Mouse (Mus musculus) kidney, embryonic 16.5 days (tissue): ENCODE data around the gene Gng8. TPM values are rescaled to one million over a fixed set of nuclear protein-coding genes. Genes with fewer than 3 reads are reported as not detected.

Source experiments
- ATAC-seq: fragments of 200-750 bp; cut with Nextera tagmentation; 2 replicates; pipeline ENCODE4 v1.8.0; 2017; ENCODE audit warnings: moderate TSS enrichment; ENCODE audit not compliant: low FRiP score, low TSS enrichment
- H3K27ac ChIP-seq: fragments of 300-500 bp; sonication (generic); 2 replicates; pipeline ENCODE4 v1.5.1; 2014; ENCODE audit warnings: low read length
- H3K27me3 ChIP-seq: fragments of 300-500 bp; sonication (generic); 2 replicates; pipeline ENCODE4 v1.6.1; 2014; ENCODE audit warnings: low read length, control low read depth, mixed read lengths; ENCODE audit not compliant: insufficient read depth
- H3K36me3 ChIP-seq: fragments of 300-500 bp; sonication (generic); 2 replicates; pipeline ENCODE4 v1.6.1; 2014; ENCODE audit warnings: low read length, control low read depth, mixed read lengths; ENCODE audit not compliant: insufficient read depth
- H3K4me1 ChIP-seq: fragments of 300-500 bp; sonication (generic); 2 replicates; pipeline ENCODE4 v1.6.1; 2014; ENCODE audit warnings: low read length, control low read depth, mixed read lengths; ENCODE audit not compliant: insufficient read depth
- H3K4me2 ChIP-seq: fragments of 300-500 bp; sonication (generic); replicated peaks from 2 replicates; pipeline ENCODE4 v1.6.1; 2014; ENCODE audit warnings: low read depth, low read length
- H3K4me3 ChIP-seq: fragments of 300-500 bp; sonication (generic); 2 replicates; pipeline ENCODE4 v1.5.1; 2014; ENCODE audit warnings: mild to moderate bottlenecking, low read length
- H3K9ac ChIP-seq: fragments of 300-500 bp; sonication (generic); replicated peaks from 2 replicates; pipeline ENCODE4 v1.6.1; 2014; ENCODE audit warnings: low read length
- H3K9me3 ChIP-seq: fragments of 300-500 bp; sonication (generic); 2 replicates; pipeline ENCODE4 v1.6.1; 2016; ENCODE audit warnings: low read length, control low read depth
- WGBS: fragments of 180-500 bp; shearing (Covaris S2); extraction: QIAGEN DNeasy Blood & Tissue Kit; methylation state at CpG from one replicate; pipeline ENCODE4 v1.1.7; 2014; 5-methylcytosine and 5-hydroxymethylcytosine counted together
- polyA plus RNA-seq: library from polyadenylated mRNA; unstranded; fragments of >200 nt; fragmentation: Nextera tagmentation; extraction: Ambion mirVana; gene quantifications from 2 replicates; pipeline ENCODE4 v1.2.1, GENCODE M21; 2015

The Gng8 gene
- polyA plus RNA-seq, 1 experiment from 2014 or later: 7.7 TPM

GRCm38 (mm10) chr7:16903439-16903955 is 11.9 kb downstream of the Gng8 start:
- Histone ChIP-seq H3K4me1 (peaks cover 45% of the 10 kb centered on the region), H3K36me3 (no peaks in the 10 kb centered on the region), H3K4me2 (no peak overlapping the region), H3K4me3 (no peak overlapping the region), H3K9ac (no peak overlapping the region), H3K27me3 (no peaks in the 10 kb centered on the region), H3K27ac (no peak overlapping the region), H3K9me3 (no peaks in the 10 kb centered on the region)
- no peak for ATAC-seq
- 83% methylated on average over 2 of the region's 2 CpGs for WGBS

- Histone ChIP-seq H3K4me2 (no peak overlapping the region), H3K9me3 (no peaks in the 10 kb centered on the region), H3K4me3 (no peak overlapping the region), H3K36me3 (no peaks in the 10 kb centered on the region), H3K9ac (no peak overlapping the region), H3K27me3 (no peaks in the 10 kb centered on the region), H3K27ac (no peak overlapping the region), H3K4me1 (peaks cover 49% of the 10 kb centered on the region)
- 26% methylated on average over 8 of the region's 10 CpGs for WGBS
- no peak for ATAC-seq
These were observed 12.6 kb downstream of the Gng8 start for GRCm38 (mm10) chr7:16904120-16904675.

GRCm38 (mm10) chr7:16905491-16906021 is 14.0 kb downstream of the Gng8 start:
- 20% methylated on average over 9 of the region's 9 CpGs for WGBS
- Histone ChIP-seq H3K9me3 (no peaks in the 10 kb centered on the region), H3K4me2 (no peak overlapping the region), H3K4me1 (peaks cover 59% of the 10 kb centered on the region), H3K36me3 (no peaks in the 10 kb centered on the region), H3K27ac (peak overlapping the region; percentile 71), H3K4me3 (no peak overlapping the region), H3K9ac (no peak overlapping the region), H3K27me3 (no peaks in the 10 kb centered on the region)
- ATAC-seq: peak; percentile 74

- Histone ChIP-seq H3K27me3 (no peaks in the 10 kb centered on the region), H3K4me2 (no peak within 1 kb of the TSS; the same call in 1 of the 2 replicates), H3K27ac (peak within 1 kb of the TSS; percentile 71), H3K9ac (0 out of 2 replicates have a peak within 1 kb of the TSS, but pooled peaks have one; percentile 13), H3K36me3 (no peaks in the 10 kb centered on the region), H3K4me3 (no peak within 1 kb of the TSS), H3K4me1 (peaks cover 58% of the 10 kb centered on the region), H3K9me3 (no peaks in the 10 kb centered on the region)
- 0 out of 2 replicates have a peak, but pooled peaks have one; percentile 28 for ATAC-seq
- 9% methylated on average over 5 of the region's 6 CpGs for WGBS
These were observed 14.7 kb downstream of the Gng8 start, which contains the start of gene Ptgir for GRCm38 (mm10) chr7:16906281-16906680. Gene Ptgir (plus strand): TSS chr7:16906490.

- 0 out of 2 replicates have a peak overlapping the region, but pooled peaks have one; percentile 13 for H3K9ac ChIP-seq
- H3K4me1 ChIP-seq: peaks cover 51% of the 10 kb centered on the region
- H3K36me3 ChIP-seq: no peaks in the 10 kb centered on the region
- no peak overlapping the region; the same call in 1 of the 2 replicates for H3K4me2 ChIP-seq
- H3K27me3 ChIP-seq: no peaks in the 10 kb centered on the region
- WGBS: 92% methylated on average over 41 of the region's 41 CpGs
- H3K27ac ChIP-seq: no peak overlapping the region
- no peaks in the 10 kb centered on the region for H3K9me3 ChIP-seq
- no peak for ATAC-seq
- H3K4me3 ChIP-seq: no peak overlapping the region
These were observed 15.4 kb downstream of the Gng8 start for GRCm38 (mm10) chr7:16906889-16907559.

GRCm38 (mm10) chr7:16907842-16908241 is 16.3 kb downstream of the Gng8 start:
- no peak overlapping the region for H3K27ac ChIP-seq
- no peaks in the 10 kb centered on the region for H3K27me3 ChIP-seq
- no peak overlapping the region for H3K9ac ChIP-seq
- no peak overlapping the region for H3K4me3 ChIP-seq
- H3K4me2 ChIP-seq: peak overlapping the region; percentile 1; the same call in 1 of the 2 replicates
- no peaks in the 10 kb centered on the region for H3K36me3 ChIP-seq
- WGBS: 42% methylated on average over 7 of the region's 7 CpGs
- no peaks in the 10 kb centered on the region for H3K9me3 ChIP-seq
- H3K4me1 ChIP-seq: peaks cover 49% of the 10 kb centered on the region
- no peak for ATAC-seq

- H3K36me3 ChIP-seq: no peaks in the 10 kb centered on the region
- no peak for ATAC-seq
- H3K27me3 ChIP-seq: no peaks in the 10 kb centered on the region
- H3K27ac ChIP-seq: no peak overlapping the region
- peak overlapping the region; percentile 1 for H3K4me2 ChIP-seq
- 36% methylated on average over 11 of the region's 11 CpGs for WGBS
- no peak overlapping the region for H3K9ac ChIP-seq
- no peak overlapping the region for H3K4me3 ChIP-seq
- no peaks in the 10 kb centered on the region for H3K9me3 ChIP-seq
- peaks cover 49% of the 10 kb centered on the region for H3K4me1 ChIP-seq
These were observed 16.8 kb downstream of the Gng8 start for GRCm38 (mm10) chr7:16908367-16908766.

GRCm38 (mm10) chr7:16908859-16909258 is 17.3 kb downstream of the Gng8 start:
- Histone ChIP-seq H3K27me3 (no peaks in the 10 kb centered on the region), H3K4me1 (peaks cover 48% of the 10 kb centered on the region), H3K9me3 (no peaks in the 10 kb centered on the region), H3K36me3 (no peaks in the 10 kb centered on the region), H3K9ac (no peak overlapping the region), H3K4me3 (no peak overlapping the region), H3K4me2 (peak overlapping the region; percentile 1; the same call in 1 of the 2 replicates), H3K27ac (no peak overlapping the region)
- 52% methylated on average over 11 of the region's 11 CpGs for WGBS
- ATAC-seq: no peak

GRCm38 (mm10) chr7:16909909-16910308 is 18.3 kb downstream of the Gng8 start:
- H3K9ac ChIP-seq: 0 out of 2 replicates have a peak overlapping the region, but pooled peaks have one; percentile 15
- H3K4me3 ChIP-seq: no peak overlapping the region
- peaks cover 7% of the 10 kb centered on the region for H3K36me3 ChIP-seq
- peaks cover 39% of the 10 kb centered on the region for H3K4me1 ChIP-seq
- no peak overlapping the region for H3K27ac ChIP-seq
- H3K9me3 ChIP-seq: no peaks in the 10 kb centered on the region
- H3K27me3 ChIP-seq: no peaks in the 10 kb centered on the region
- 27% methylated on average over 10 of the region's 10 CpGs for WGBS
- no peak overlapping the region for H3K4me2 ChIP-seq
- no peak for ATAC-seq
